Mouse (Mus musculus) neural tube, embryonic 14.5 days (tissue): ENCODE data around the gene Uchl5. TPM values are rescaled to one million over a fixed set of nuclear protein-coding genes. Genes with fewer than 3 reads are reported as not detected.

Experiments
- ATAC-seq: fragments of 200-750 bp; cut with Nextera tagmentation; 2 replicates; pipeline ENCODE4 v1.8.0; 2017; ENCODE audit warnings: low read depth, mild to moderate bottlenecking, moderate TSS enrichment, moderate library complexity
- H3K27ac ChIP-seq: fragments of 300-500 bp; sonication (generic); 2 replicates; pipeline ENCODE4 v1.5.1; 2014; ENCODE audit warnings: low read depth, mild to moderate bottlenecking, control low read depth, low read length, moderate library complexity, mixed read lengths
- H3K27me3 ChIP-seq: fragments of 300-500 bp; sonication (generic); 2 replicates; pipeline ENCODE4 v1.6.1; 2014; ENCODE audit warnings: low read length; ENCODE audit not compliant: control insufficient read depth, insufficient read depth
- H3K36me3 ChIP-seq: fragments of 300-500 bp; sonication (generic); 2 replicates; pipeline ENCODE4 v1.6.1; 2014; ENCODE audit warnings: low read length, mixed read lengths; ENCODE audit not compliant: control insufficient read depth, insufficient read depth
- H3K4me1 ChIP-seq: fragments of 300-500 bp; sonication (generic); 2 replicates; pipeline ENCODE4 v1.6.1; 2014; ENCODE audit warnings: low read length; ENCODE audit not compliant: control insufficient read depth, insufficient read depth
- H3K4me2 ChIP-seq: fragments of 300-500 bp; sonication (generic); 2 replicates; pipeline ENCODE4 v1.6.1; 2014; ENCODE audit warnings: mild to moderate bottlenecking, low read depth, low read length, control low read depth
- H3K4me3 ChIP-seq: fragments of 300-500 bp; sonication (generic); 2 replicates; pipeline ENCODE4 v1.5.1; 2014; ENCODE audit warnings: low read depth, low read length, control low read depth, mixed read lengths
- H3K9ac ChIP-seq: fragments of 300-500 bp; sonication (generic); replicated peaks from 2 replicates; pipeline ENCODE4 v1.6.1; 2014; ENCODE audit warnings: low read depth, mild to moderate bottlenecking, control low read depth, low read length, mixed read lengths
- H3K9me3 ChIP-seq: fragments of 300-500 bp; sonication (generic); 2 replicates; pipeline ENCODE4 v1.6.1; 2016; ENCODE audit warnings: low read length; ENCODE audit not compliant: control insufficient read depth
- WGBS: fragments of 180-500 bp; shearing (Covaris S2); extraction: QIAGEN DNeasy Blood & Tissue Kit; methylation state at CpG from one replicate; pipeline ENCODE4 v1.1.7; 2014; 5-methylcytosine and 5-hydroxymethylcytosine counted together
- polyA plus RNA-seq: library from polyadenylated mRNA; unstranded; fragments of >200 nt; fragmentation: Nextera tagmentation; extraction: Ambion mirVana; gene quantifications from 2 replicates; pipeline ENCODE4 v1.2.1, GENCODE M21; 2014

Gene Uchl5
- polyA plus RNA-seq, 1 experiment from 2014 or later, result 53.1 TPM

- Histone ChIP-seq H3K4me1 (no peaks in the 10 kb centered on the region; the same call in 1 of the 2 replicates), H3K36me3 (peaks cover 20% of the 10 kb centered on the region; the same call in 1 of the 2 replicates), H3K27ac (no peak overlapping the region), H3K9me3 (no peaks in the 10 kb centered on the region), H3K9ac (no peak overlapping the region), H3K27me3 (no peaks in the 10 kb centered on the region), H3K4me2 (no peak overlapping the region), H3K4me3 (no peak overlapping the region)
- WGBS, result 89% methylated on average over 5 of the region's 5 CpGs
- no peak for ATAC-seq
These were observed 35.7 kb upstream of the Uchl5 start for GRCm38 (mm10) chr1:143741331-143741730.

DNA sequence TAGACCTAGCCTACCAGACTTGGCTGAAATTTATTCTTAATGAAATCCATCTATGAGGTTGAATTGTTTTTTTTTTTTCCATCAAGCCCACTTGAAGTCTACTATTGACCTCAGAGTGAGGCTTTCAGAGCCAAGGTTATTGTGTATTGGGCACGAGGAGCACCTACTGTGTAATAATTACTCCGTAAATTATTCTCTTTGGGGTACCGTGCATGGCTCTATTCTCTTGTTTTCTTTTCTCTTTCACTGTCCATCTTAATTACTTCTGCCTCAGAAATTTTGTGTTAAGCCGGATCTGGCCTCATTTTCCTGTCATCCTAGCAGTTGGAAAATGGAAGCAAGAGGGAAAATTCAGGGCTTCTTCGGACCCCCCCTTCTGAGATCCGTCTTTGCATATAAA is 34.9 kb upstream of the Uchl5 start:
- ATAC-seq, result no peak
- peaks cover 28% of the 10 kb centered on the region; the same call in 1 of the 2 replicates for H3K36me3 ChIP-seq

GRCm38 (mm10) chr1:143745871-143746270 is 31.2 kb upstream of the Uchl5 start:
- no peak for ATAC-seq
- WGBS, result 91% methylated on average over 10 of the region's 10 CpGs
- Histone ChIP-seq H3K36me3 (peaks cover 33% of the 10 kb centered on the region; the same call in 1 of the 2 replicates), H3K9me3 (no peaks in the 10 kb centered on the region), H3K4me1 (no peaks in the 10 kb centered on the region; the same call in 1 of the 2 replicates), H3K4me3 (no peak overlapping the region), H3K27ac (no peak overlapping the region), H3K27me3 (no peaks in the 10 kb centered on the region), H3K4me2 (no peak overlapping the region), H3K9ac (no peak overlapping the region)

More for the DNA sequence above, 34.9 kb upstream of the Uchl5 start:
- Histone ChIP-seq H3K4me1 (no peaks in the 10 kb centered on the region; the same call in 1 of the 2 replicates), H3K4me2 (no peak overlapping the region), H3K9ac (no peak overlapping the region), H3K27me3 (no peaks in the 10 kb centered on the region), H3K9me3 (no peaks in the 10 kb centered on the region), H3K27ac (no peak overlapping the region), H3K4me3 (no peak overlapping the region)
- WGBS, result 47% methylated on average over 6 of the region's 6 CpGs

- no peak for ATAC-seq
- H3K36me3 ChIP-seq, result peaks cover 56% of the 10 kb centered on the region
- no peak overlapping the region for H3K4me2 ChIP-seq
- no peak overlapping the region for H3K27ac ChIP-seq
- H3K9ac ChIP-seq, result no peak overlapping the region
- no peaks in the 10 kb centered on the region for H3K27me3 ChIP-seq
- 94% methylated on average over 8 of the region's 8 CpGs for WGBS
- H3K4me1 ChIP-seq, result no peaks in the 10 kb centered on the region
- no peak overlapping the region for H3K4me3 ChIP-seq
- no peaks in the 10 kb centered on the region for H3K9me3 ChIP-seq
These were observed 14.9 kb upstream of the Uchl5 start for GRCm38 (mm10) chr1:143762159-143762558.

DNA sequence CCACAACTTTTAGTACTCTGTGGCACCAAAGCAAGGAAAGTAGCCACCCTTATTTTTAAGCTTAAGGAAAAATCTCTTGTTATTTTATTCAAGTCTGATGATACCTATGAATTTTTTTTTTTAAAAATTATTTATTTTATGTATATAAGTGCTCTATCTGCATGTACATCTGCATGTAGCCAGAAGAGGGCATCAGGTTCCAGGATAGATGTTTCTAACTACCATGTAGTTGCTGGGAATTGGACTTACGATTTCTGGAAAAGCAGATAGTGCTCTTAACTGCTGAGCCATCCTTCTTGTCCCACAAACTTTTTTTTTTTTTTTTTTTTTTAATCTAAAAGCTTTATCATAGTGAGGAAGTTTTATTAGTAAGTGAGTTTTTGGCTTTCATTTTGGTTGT is 12.6 kb upstream of the Uchl5 start:
- Histone ChIP-seq H3K27ac (no peak overlapping the region), H3K4me3 (no peak overlapping the region), H3K36me3 (peaks cover 44% of the 10 kb centered on the region), H3K4me2 (no peak overlapping the region), H3K9ac (no peak overlapping the region), H3K4me1 (no peaks in the 10 kb centered on the region), H3K27me3 (no peaks in the 10 kb centered on the region), H3K9me3 (no peaks in the 10 kb centered on the region)
- no peak for ATAC-seq
- WGBS, result 80% methylated on average over 1 of the region's 1 CpGs

GRCm38 (mm10) chr1:143765801-143766200 is 11.3 kb upstream of the Uchl5 start:
- Histone ChIP-seq H3K9ac (no peak overlapping the region), H3K27me3 (no peaks in the 10 kb centered on the region), H3K4me3 (no peak overlapping the region), H3K4me1 (no peaks in the 10 kb centered on the region), H3K4me2 (no peak overlapping the region), H3K9me3 (no peaks in the 10 kb centered on the region), H3K36me3 (peaks cover 46% of the 10 kb centered on the region), H3K27ac (no peak overlapping the region)
- ATAC-seq, result no peak
- WGBS, result 91% methylated on average over 4 of the region's 4 CpGs

- Histone ChIP-seq H3K9me3 (no peaks in the 10 kb centered on the region), H3K27me3 (no peaks in the 10 kb centered on the region), H3K4me3 (no peak overlapping the region), H3K9ac (no peak overlapping the region), H3K4me1 (no peaks in the 10 kb centered on the region), H3K27ac (no peak overlapping the region), H3K4me2 (no peak overlapping the region), H3K36me3 (peaks cover 42% of the 10 kb centered on the region)
- no peak for ATAC-seq
- WGBS, result 92% methylated on average over 6 of the region's 6 CpGs
These were observed 10.8 kb upstream of the Uchl5 start for GRCm38 (mm10) chr1:143766238-143766637.

DNA sequence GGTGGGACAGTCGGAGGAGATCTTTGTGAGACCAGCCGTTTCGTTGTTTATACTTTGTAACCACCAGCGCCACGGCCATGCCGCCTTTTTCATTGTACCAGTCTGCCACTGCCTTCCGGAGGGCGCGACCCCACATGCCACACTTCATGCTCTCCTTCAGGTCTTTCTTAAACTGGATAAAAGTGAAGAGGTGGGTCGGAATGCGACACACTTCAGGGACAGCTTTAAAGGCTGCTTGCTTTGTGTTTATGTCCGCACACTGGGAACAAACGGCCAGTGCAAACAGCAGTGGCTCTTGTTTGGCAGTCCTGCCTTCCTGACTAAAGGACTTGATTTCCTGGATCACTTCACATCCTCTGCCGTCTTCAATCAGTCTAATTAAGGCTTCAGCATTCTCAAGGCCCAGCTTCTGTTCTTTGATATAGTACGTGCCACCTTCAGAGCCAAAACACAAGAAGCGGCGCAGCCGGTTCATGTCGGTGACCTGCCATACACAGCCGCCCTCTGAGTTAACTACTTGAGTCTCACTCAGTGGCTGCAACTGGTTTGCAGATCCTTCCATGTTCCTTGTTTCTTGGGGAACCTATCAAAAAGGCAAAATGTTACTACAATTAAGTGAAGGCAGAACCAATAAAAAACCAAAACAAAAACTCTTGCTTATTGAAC is 6.5 kb upstream of the Uchl5 start:
- Histone ChIP-seq H3K36me3 (peaks cover 25% of the 10 kb centered on the region), H3K4me2 (no peak overlapping the region), H3K9me3 (no peaks in the 10 kb centered on the region), H3K4me1 (peaks cover 12% of the 10 kb centered on the region), H3K27ac (no peak overlapping the region), H3K27me3 (no peaks in the 10 kb centered on the region), H3K9ac (no peak overlapping the region), H3K4me3 (no peak overlapping the region)
- 0 out of 2 replicates have a peak, but pooled peaks have one; percentile 19 for ATAC-seq
- WGBS, result 61% methylated on average over 20 of the region's 20 CpGs

DNA sequence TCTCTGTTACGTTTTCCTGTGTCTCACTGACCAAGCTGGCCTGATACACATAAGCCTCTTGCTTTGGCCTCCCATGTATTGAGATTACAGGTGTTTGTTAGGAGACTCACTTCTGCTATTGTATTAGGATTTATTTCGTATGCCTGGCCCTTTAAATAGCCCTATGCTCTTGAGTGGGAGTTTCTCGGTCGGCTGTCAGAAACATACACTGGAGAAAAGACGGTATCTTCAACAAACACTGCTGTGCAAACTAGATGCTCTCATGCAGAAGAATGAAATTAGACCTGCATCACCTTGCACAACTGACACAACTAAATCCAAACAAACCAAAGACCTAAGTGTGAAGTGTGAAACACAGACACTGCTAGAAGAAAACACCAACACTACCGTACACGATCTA is 4.0 kb upstream of the Uchl5 start:
- Histone ChIP-seq H3K27ac (no peak overlapping the region), H3K9ac (no peak overlapping the region), H3K4me2 (no peak overlapping the region), H3K9me3 (no peaks in the 10 kb centered on the region), H3K27me3 (no peaks in the 10 kb centered on the region), H3K4me1 (peaks cover 17% of the 10 kb centered on the region), H3K4me3 (no peak overlapping the region), H3K36me3 (peaks cover 16% of the 10 kb centered on the region)
- WGBS, result 84% methylated on average over 7 of the region's 7 CpGs
- ATAC-seq, result no peak
